Mouse (Mus musculus) megakaryocyte, embryonic 14.5 days (primary cell): ENCODE data around the gene Tlk1. TPM values are rescaled to one million over a fixed set of nuclear protein-coding genes. Genes with fewer than 3 reads are reported as not detected.

ENCODE experiments used
- H3K27me3 ChIP-seq: replicated peaks from 2 replicates; pipeline ENCODE3; 2012; ENCODE audit warnings: inconsistent platforms
- H3K36me3 ChIP-seq: replicated peaks from 2 replicates; pipeline ENCODE3; 2012; ENCODE audit warnings: low read length, inconsistent platforms, mixed read lengths
- H3K4me1 ChIP-seq: 2 replicates; pipeline ENCODE4 v1.6.1; 2012; ENCODE audit warnings: inconsistent platforms
- H3K4me3 ChIP-seq: replicated peaks from 2 replicates; pipeline ENCODE3; 2012; ENCODE audit warnings: moderate library complexity, mild to moderate bottlenecking, inconsistent platforms
- H3K9me3 ChIP-seq: 2 replicates; pipeline ENCODE4 v1.6.1; 2012; ENCODE audit warnings: inconsistent platforms
- FLI1 ChIP-seq: IDR thresholded peaks from 2 replicates; pipeline ENCODE4 v1.6.1; 2012; ENCODE audit warnings: low read length, inconsistent platforms, mixed read lengths
- GATA1 ChIP-seq: IDR thresholded peaks from 3 replicates; pipeline ENCODE4 v1.6.1; 2012; ENCODE audit warnings: mixed read lengths, low read length, inconsistent platforms, borderline replicate concordance
- polyA plus RNA-seq: library from polyadenylated mRNA; stranded (reverse); fragments of >175 nt; gene quantifications from 2 replicates; pipeline ENCODE4 v1.2.3, GENCODE M21; 2012; ENCODE audit warnings: low replicate concordance; ENCODE audit not compliant: insufficient read depth

Tlk1 gene
- polyA plus RNA-seq, 1 experiment = 15.7 TPM

DNA sequence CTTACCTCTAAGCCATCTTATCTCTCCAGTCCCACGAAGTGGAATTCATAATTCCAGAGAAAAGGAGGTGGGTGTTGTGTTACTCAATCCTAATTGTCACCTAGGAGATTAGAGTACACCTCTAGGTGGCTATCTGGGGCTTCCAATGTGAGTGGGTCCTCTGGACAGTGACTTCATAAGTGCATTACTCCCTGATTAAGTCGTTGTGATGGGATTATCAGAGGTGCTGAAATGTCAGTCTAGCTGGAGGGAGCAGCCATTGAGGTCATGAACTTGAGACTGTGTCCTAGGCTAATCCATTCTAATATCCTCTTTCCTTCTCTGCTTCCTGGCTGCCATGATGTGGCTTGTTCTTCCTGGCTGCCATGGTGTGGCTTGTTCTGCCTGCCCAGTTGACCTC is 155.6 kb downstream of the Tlk1 start:
- peaks cover 35% of the 10 kb centered on the region for H3K36me3 ChIP-seq
- no peak for TF ChIP-seq GATA1
- no peak for TF ChIP-seq FLI1
- H3K9me3 ChIP-seq = no peaks in the 10 kb centered on the region
- H3K27me3 ChIP-seq = no peaks in the 10 kb centered on the region
- peaks cover 91% of the 10 kb centered on the region for H3K4me1 ChIP-seq
- peak overlapping the region; percentile 39 for H3K4me3 ChIP-seq

- peaks cover 37% of the 10 kb centered on the region for H3K36me3 ChIP-seq
- TF ChIP-seq GATA1 (no peak), FLI1 (no peak)
- H3K27me3 ChIP-seq = no peaks in the 10 kb centered on the region
- no peak overlapping the region for H3K4me3 ChIP-seq
- H3K4me1 ChIP-seq = peaks cover 91% of the 10 kb centered on the region
- no peaks in the 10 kb centered on the region for H3K9me3 ChIP-seq
These were observed 156.3 kb downstream of the Tlk1 start for GRCm38 (mm10) chr2:70669241-70669640.

GRCm38 (mm10) chr2:70667016-70667415 is 158.5 kb downstream of the Tlk1 start:
- no peak overlapping the region for H3K4me3 ChIP-seq
- H3K27me3 ChIP-seq = no peaks in the 10 kb centered on the region
- peaks cover 35% of the 10 kb centered on the region for H3K36me3 ChIP-seq
- H3K4me1 ChIP-seq = peaks cover 88% of the 10 kb centered on the region
- TF ChIP-seq GATA1 (no peak), FLI1 (no peak)
- no peaks in the 10 kb centered on the region for H3K9me3 ChIP-seq

- H3K36me3 ChIP-seq = peaks cover 33% of the 10 kb centered on the region
- peak overlapping the region; percentile 40 for H3K4me3 ChIP-seq
- no peaks in the 10 kb centered on the region for H3K9me3 ChIP-seq
- TF ChIP-seq FLI1 = no peak
- no peak for TF ChIP-seq GATA1
- H3K27me3 ChIP-seq = no peaks in the 10 kb centered on the region
- H3K4me1 ChIP-seq = peaks cover 70% of the 10 kb centered on the region
These were observed 161.8 kb downstream of the Tlk1 start for GRCm38 (mm10) chr2:70663764-70664163.

Other genes starting within 250 kb of the Tlk1 start
- gene Gorasp2, start 164.2 kb downstream of the Tlk1 start, polyA plus RNA-seq = 84.7 and 135 TPM in 2 replicates
- gene Gm26558, start 163.6 kb downstream of the Tlk1 start, polyA plus RNA-seq = 3.1 and 16.9 TPM in 2 replicates
- gene Dcaf17, start 229.6 kb upstream of the Tlk1 start, polyA plus RNA-seq = 2.2 and 4.0 TPM in 2 replicates
- 2.9 and 8.6 TPM in 2 replicates for gene Mettl8, start 229.9 kb upstream of the Tlk1 start, polyA plus RNA-seq